Mouse (Mus musculus) liver, postnatal 0 days (tissue): ENCODE results near the gene Mfsd14a.

Experiments
- CTCF ChIP-seq: sonication (generic); IDR thresholded peaks from 2 replicates; pipeline ENCODE4 v1.5.1; 2016; ENCODE audit warnings: antibody characterized with exemption, low read depth
- EP300 ChIP-seq: IDR thresholded peaks from 2 replicates; pipeline ENCODE4 v1.6.1; 2016; ENCODE audit warnings: antibody characterized with exemption, low read depth, mild to moderate bottlenecking

- TF ChIP-seq CTCF (no peak), EP300 (no peak)
These were observed 32.6 kb upstream of the Mfsd14a start for GRCm38 (mm10) chr3:116694955-116695665.
